Mouse (Mus musculus) urinary bladder, postnatal 36 days (tissue): ENCODE data around the gene Ube2h.
"Not testable (repeated sequence)": the region's sequence is repeated elsewhere in the genome, so short reads cannot be mapped to it uniquely, and the experiment has no call there.

Experiments
- DNase-seq, 2 experiments: peaks; one replicate each; pipeline ENCODE4 v3.0.0; 2022; ENCODE audit warnings: low spot score in 2 of 2, mixed read lengths in 1 of 2

Ube2h gene

DNA sequence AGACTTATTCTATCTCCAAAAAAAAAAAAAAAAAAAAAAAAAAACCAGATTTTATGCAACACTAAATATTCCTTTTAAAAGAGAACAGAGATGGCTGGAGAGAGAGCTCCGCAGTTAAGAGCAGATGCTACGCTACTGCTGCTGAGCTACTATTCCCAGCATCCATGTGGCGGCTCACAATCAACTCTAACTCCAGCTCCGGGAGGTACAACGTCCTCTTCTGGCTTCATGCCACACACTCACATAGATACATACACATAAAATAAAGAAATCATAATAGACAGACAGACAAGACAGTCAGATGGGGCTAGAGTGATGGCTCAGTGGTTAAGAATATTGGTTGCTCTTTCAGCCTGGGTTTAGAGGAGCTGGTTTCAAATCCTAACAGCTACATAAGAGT, 58.9 kb downstream of the Ube2h start:
- DNase-seq: no peak

DNA sequence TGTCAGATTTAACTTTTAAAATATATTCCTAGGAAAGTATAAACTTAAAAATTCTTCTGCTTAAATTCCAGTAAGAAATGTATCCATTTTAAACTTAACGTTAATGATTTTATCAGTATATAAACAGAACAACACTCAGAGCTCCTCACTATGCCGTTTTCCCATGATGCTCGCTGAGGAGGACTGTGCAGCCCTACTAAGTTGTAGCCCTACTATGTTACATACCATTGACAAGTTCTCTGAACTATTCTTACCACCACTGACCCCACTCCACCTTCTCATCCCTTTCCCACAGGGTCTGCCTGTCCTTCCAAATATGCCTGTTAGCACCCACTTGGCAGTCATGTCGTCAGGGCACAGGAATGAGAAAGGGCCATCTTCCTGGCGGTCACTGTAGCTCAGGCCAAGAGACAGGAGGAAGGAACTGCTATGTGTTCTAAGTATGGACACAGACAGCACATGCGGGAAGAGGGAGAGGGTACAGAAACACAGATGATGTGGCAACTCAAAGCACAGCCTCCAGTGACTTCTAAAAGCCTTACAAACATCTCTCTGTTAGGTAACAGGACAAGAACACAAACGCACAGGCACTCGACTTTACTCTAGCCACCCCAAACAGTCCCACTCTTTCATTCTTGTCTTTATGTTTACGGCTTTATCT, 60.9 kb downstream of the Ube2h start:
- DNase-seq: no peak

DNA sequence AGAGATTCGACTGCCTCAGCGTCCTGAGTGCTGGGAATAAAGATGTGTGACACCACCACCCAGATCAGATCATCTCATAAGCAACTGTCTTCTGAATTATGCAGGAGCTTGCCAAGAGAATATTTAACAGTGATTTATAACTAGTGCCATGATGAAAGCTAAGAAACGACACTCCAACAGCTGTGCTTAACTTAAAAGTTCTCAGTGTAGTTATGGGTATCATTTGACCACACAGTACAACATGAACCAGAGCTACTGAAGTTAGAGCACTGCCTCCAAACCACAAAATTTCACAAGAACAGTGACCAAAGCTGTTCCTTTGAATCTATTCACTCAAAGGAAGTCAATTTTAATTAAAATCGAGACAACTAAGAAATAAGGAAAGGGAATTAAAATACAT, 61.4 kb downstream of the Ube2h start:
- no peak for DNase-seq

DNA sequence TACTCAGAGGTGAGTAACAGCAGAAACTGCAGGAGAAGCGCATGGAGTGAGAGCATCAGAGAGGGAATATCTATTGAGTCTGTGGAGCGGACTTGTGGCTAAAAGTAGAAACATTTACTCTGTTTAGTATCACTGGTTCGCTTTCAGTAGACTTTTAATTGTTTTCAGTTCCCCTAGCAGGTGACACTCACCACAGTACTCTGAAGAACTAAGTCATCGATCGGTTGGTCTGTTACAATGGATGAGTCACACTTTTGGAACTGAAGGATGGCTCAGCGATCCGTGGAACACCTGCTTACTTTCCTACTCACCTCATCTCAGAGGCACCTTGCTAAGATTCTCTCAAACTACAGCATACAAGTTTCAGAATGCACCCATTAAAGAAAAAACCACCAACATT, 64.2 kb downstream of the Ube2h start:
- DNase-seq: no peak

DNA sequence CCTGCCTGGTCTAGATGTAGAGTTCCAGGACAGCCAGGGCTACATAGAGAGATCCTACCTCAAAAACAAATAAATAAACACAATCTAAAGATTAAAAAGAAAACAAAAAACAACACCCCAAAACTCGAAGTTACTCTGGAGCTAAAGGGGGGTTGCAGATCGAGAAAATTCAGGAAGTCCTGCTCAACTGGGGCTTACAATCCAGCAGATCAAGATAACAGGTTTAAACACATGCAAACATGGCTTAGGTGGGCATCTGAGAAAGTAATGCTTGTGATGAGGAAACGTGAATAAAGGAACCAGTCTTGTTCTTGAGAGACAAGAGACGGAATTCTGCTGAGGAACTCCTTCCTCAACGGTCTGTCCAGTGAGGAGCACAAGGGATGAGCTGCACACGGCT, 65.1 kb downstream of the Ube2h start:
- DNase-seq: no peak

DNA sequence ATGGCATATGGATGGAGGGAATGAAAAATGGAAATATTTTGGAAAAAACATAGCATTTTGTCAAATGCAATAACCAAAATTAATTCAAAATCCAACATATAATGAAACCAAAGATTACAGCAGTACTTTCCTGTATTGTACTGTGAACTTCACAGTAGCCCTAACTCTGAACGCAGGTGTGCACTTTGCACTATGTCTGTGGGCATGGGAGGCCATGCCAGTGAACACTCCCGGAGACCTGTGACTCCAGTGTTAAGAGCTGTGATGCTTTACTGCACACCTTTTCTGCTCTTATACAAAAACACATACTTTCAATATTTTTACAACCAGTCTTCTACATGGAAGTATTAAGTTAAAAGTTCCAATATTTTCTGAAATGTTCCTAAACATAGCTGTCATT, 66.3 kb downstream of the Ube2h start:
- DNase-seq: no peak

DNA sequence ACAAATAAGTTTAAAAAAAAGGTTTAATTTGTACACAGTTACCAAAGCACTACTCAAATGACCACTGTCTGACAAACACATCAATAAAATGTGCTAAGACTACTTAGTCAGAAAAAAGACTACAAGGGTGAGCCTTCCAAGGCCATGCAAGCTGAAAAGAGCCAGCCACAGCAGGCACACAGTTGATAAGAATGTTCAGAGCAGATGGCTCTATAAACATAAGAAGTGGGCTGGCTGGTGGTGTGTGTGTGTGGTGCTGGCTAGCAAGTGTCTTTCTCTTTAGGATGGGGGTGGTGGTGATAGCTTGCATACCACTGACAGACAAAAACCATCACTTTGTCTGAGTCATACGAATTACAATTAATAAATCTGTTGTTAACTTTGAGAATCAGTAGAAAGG, 67.8 kb downstream of the Ube2h start:
- no peak for DNase-seq

DNA sequence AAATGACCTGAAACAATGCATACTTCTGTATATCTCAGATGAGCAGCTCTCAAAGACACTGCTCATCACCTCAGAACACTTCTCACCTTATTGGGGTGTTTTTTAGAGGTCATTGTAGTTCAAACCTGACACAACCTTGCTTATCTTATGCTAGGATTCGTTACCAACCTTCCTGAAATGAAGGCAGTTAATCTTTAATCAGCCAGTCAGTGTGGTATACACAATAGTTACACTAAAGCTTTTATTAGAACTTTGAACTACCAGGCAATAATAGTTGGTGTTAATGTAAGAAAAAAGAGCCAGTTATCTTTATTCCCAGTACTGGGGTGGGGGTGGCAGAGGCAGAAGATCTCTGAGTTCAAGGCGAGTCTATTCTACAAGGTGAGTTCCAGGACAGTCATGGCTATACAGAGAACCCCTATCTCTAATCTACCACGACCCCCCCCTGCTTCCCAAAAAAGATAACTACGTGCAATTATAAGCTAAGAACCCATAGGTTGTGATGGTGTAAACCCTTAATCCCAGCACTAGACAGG, 72.5 kb downstream of the Ube2h start:
- no peak for DNase-seq

DNA sequence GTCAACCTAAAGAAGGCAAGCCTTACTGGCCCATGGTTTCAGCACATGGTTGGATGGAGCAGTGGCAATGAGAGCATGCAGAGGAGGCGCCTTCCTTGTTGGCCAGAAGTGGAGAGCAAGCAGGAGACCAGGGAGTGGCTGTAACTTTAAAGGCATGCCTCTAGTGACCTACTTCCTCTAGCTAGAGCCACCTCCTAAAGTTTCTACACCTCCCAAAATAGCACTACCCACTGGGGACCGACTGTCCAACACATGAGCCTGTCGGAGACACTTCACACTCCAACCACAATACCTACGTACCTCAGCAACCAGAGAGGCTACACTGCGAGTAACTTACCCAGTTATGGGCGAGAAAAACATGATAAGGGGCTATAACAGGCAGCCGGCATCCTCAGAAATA, 74.1 kb downstream of the Ube2h start:
- DNase-seq: no peak

DNA sequence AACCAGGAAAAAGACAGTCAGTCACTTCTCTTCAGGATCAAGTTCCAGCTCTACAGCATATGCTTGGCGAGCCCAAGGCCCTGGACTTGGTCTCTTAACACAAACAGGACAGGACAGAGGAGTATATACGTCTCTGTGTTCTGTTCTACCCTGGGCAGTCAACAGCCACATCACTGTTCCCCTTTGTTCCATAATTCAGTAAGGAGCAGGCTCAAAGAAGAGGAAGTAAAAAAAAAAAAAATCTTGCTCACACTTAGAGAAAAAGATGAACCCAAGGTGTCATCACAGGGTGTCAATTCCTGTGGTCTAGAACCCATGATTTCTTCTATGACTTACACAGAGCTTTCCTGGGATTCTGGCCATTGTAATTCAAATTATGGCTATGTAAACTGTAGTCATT, 75.4 kb downstream of the Ube2h start:
- no peak for DNase-seq

DNA sequence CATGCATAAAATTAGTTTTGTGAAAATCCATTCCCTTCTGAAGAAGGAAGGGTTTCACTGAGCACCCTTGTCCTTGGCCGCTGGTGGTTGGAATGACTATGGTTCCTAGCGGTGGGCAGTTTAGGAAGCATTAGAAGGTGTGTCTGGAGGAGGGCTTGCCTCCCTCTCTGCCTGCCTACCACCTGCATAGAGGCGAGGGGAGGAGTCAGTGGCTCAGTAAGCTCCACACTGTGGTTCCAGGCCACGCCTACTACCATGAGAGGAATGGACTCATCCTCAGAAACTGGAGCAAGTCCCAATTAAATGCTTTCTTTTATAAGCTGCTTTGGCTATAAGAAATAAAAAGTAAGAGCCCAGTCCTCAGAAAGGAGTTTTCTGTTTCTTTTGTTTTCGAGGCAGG, 76.0 kb downstream of the Ube2h start:
- no peak for DNase-seq

DNA sequence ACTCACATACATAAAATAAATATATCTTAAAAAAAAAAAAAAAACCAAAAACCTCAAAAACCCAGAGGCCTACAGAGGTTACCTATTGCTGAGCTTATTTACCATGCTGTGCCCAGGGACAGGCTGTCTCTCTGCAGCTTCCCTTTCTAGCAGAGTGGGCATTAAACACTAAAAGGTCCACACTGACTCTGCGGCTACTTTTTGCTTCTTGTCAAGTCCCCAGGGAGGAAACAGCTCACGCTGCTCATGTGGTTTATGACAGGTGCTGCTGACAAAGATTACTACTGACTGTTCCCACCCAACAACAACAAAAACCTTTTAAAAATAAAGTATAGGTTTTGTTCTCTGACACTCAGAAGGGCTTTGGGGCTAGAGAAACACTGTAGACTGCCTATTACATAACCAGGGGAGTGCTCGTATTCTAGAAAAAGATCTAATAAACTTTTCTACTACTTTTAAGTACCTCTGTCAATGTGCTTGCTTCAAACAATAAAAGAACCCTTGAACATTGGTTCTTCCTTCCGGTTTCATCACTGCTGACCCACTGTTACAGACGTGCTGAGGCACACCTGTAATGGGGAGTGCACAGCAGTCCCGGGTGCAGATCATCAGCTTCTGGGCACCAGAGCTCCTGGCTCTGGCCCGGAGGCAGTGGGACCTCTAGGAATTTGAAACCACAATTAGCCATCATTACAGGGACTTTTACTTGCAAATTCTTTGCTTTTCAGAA, 77.2 kb downstream of the Ube2h start:
- no peak for DNase-seq

DNA sequence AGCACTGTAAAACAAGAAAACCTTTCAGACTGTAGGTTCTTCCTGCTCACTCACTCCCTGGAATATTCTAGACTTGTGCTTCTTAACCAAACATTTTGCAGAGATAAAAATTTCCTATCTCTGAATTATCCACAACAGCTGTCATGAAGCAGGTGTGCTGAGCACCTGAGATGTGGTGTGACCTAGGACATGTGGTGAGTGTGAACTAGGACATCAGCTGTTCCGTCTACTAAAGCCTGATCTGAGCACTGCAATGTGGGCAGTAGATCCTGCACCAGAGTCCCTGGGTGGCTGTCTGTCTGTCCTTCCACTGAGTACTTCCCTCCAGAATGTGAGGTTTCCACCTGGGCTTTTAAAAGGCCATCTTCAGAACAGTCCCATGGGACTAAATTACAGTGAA, 79.6 kb downstream of the Ube2h start:
- no peak for DNase-seq

DNA sequence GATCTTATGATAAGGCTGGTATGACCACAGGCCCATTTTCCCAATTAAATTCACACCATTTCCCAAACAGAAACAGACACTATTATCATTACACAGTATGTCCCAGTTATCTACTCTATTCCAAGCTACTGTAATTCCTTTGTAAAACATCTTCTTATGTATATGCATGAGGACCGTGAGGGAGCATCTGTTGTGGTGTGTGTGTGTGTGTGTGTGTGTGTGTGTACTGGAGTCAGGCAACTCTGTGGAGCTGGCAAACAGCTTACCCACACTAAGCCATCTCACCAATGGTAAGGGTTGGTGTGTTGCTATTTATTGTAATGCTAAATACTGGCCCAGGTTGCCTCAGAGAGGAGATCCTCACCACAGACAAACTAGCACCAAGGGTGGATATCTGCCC, 82.0 kb downstream of the Ube2h start:
- no peak for DNase-seq

DNA sequence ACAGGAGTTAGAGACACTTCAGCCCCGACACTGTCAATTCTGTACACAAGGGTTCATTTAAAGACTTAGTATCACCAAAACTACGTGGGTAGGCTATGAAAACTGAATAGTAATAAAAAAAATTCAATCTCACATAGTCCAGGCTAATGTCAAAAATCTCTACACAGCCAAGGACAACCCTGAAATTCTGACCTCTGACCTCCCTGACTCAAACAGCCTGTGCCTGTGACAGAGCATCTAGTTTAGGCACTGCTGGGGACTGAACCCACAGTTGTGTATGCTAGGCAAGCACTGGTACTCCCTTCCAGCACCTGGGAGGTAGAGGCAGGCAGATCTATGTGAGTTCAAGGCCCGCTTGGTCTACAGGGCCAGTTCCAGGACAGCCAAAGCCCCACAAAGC, 86.8 kb downstream of the Ube2h start:
- no peak for DNase-seq

DNA sequence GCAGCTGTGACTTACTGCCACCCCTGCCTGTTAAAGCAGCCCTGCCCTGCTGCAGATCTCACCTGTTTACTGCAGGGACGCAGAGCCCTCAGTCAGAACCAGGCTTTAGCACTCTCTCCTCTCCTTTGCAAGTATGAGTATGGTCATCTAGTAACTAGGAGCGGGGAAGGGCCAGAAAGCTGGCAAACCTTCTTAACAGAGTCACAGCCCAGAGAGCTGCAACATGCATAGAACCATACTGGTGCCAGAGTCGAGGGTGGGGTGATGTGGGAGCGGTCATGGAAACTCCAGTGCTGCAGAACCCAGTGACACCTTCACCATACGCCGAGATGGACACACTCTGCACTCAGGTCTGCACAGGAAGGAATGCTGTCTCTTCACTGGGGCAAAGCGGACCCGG, 91.9 kb downstream of the Ube2h start:
- no peak for DNase-seq

DNA sequence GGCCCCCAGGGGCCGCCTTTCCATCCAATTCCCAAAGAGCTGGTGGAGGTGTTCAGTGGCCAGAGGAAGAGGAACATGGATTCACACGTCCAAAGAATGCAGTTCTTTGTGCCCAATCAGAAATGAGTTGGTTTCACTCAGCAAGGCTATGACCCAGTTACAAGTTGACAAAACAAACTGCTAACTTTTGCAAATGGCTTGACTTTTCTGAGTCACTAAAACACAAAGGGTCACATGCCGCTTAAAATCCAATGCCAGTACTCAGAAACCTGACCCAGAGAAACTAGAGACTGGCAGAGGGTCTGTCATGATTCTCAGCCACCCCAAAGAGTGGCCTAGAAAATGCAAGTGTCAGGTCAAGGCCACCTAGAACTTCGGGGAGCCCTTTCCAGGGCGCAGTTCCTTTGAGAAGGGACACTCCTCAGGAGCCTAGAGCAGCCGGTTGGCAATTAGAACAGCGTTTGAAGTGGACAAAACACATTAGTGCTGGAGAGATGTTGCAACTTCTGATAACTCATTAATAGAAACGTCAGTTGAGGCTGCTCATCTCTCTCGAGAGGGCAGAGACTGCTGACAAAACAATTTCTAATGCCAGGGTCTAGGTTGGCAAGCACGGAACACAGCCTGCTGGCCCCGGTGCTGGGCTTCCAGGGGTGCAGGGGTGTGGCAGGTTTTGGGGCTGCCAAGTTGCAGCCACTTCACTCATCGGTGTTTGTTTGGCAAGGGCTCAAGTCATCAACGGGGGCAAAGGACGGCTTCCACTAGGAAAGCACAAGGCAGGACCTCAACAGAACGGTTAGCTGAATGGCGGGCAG, 92.5 kb downstream of the Ube2h start:
- no peak for DNase-seq

DNA sequence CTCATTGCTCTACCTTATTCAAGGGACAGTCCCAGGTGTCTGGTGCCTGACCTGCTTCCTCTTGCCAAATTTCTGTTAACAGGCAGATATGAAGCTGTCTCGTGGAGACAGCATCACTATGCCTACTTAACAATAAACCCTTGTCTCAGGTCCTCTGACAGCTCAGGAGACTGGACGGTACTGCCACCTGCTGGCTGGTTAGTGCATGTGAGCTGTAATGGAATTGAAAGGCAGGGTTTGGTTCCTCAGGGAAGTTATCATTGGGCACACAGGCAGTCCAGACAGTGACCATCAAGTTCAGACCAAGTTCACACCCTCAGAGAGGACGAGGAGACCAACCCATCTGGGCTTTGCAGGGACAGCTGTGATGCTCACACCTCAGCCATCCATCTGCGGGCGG, 93.6 kb downstream of the Ube2h start:
- DNase-seq: peak; percentile 50 to 61

DNA sequence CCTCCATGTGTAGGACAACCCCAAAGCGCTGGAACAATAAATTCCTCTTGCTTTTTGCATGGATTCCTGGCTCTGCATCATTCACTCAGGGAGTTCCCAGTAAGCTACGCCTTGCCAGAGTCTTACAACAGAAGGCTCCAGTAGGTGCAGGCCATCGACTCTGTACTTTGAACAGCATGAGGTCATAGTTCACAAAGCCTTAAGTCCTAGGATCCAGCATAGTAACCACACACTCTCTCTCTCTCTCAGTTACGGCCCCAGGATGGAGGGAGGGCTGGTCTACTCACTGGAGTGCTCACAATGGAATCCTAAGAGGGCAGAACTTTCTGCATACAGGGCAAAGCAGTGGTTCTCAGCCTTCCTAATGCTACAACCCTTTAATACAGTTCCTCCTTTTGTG, 95.5 kb downstream of the Ube2h start:
- no peak for DNase-seq

DNA sequence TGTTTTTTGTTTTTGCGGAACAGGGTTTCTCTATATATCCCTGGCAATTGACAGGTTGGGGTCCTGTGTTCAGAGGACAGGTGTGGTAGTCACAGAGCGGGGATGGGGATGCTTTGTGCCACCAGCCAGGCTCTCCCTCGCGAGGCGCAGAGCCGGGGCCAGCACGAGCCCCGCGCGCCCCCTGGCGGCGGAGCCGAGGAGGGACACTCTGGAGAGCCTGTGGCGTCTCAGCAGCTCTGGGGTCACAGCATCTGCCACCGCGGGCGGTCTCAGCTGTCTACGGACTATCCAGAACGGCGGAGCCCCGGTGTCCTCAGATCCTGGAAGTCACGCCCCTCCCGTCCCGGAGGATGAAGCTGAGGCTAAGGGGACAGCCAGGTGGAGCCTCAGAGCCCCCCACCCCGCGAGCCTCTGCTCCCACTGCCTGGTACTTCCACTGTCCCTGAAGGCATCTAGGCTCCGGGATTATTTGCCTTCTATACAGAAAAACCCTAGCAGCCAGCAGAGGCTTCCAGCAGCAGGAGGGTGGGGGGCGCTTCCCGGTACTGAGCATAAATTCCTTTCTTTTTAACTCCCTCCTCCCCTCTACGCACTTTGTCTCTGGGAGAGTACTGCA, 98.6 kb downstream of the Ube2h start:
- peak; percentile 46 to 76 for DNase-seq

DNA sequence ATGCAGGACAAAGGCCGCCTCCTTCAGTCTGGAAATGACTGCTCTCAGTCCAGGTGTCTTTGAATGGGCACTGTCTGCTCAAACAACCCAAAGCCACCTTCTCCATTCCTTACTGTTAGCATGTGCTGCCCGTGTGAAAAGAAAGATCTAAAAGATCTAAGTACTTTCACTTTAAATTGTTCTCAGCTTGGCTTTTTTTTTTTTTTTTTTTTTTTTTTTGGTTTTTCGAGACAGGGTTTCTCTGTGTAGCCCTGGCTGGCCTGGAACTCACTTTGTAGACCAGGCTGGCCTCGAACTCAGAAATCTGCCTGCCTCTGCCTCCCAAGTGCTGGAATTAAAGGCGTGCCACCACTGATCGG, 99.2 kb downstream of the Ube2h start:
- not testable (repeated sequence) for DNase-seq
